Mouse (Mus musculus) urinary bladder, postnatal 10 days (tissue): ENCODE measurements around the gene Amh.

Experiments used
- DNase-seq: peaks from one replicate; pipeline ENCODE4 v3.0.0; 2022; ENCODE audit warnings: low spot score

Amh gene

GRCm38 (mm10) chr10:80804916-80805315 is at the start of gene Amh:
Amh (plus strand) TSS chr10:80805243.
- DNase-seq: no peak

- no peak for DNase-seq
These were observed 49.6 kb upstream of the Amh start for GRCm38 (mm10) chr10:80755291-80756015.

- DNase-seq: no peak
These were observed 48.9 kb upstream of the Amh start for GRCm38 (mm10) chr10:80756099-80756498.

GRCm38 (mm10) chr10:80756509-80756908 is 48.5 kb upstream of the Amh start:
- no peak for DNase-seq

GRCm38 (mm10) chr10:80756967-80757366 is 48.1 kb upstream of the Amh start:
- no peak for DNase-seq

- no peak for DNase-seq
These were observed 47.3 kb upstream of the Amh start for GRCm38 (mm10) chr10:80757717-80758116.

GRCm38 (mm10) chr10:80758651-80759050 is 46.4 kb upstream of the Amh start:
- no peak for DNase-seq

GRCm38 (mm10) chr10:80760596-80761524 is 44.2 kb upstream of the Amh start:
- DNase-seq: no peak

- DNase-seq: no peak
These were observed 43.2 kb upstream of the Amh start for GRCm38 (mm10) chr10:80761821-80762220.

GRCm38 (mm10) chr10:80763502-80763901 is 41.5 kb upstream of the Amh start:
- no peak for DNase-seq

GRCm38 (mm10) chr10:80765746-80766145 is 39.3 kb upstream of the Amh start:
- DNase-seq: no peak

GRCm38 (mm10) chr10:80766161-80766815 is 38.8 kb upstream of the Amh start:
- DNase-seq: no peak

GRCm38 (mm10) chr10:80768365-80768764 is 36.7 kb upstream of the Amh start:
- no peak for DNase-seq

- DNase-seq: no peak
These were observed 31.2 kb upstream of the Amh start for GRCm38 (mm10) chr10:80773816-80774215.

- peak; percentile 52 for DNase-seq
These were observed 30.5 kb upstream of the Amh start for GRCm38 (mm10) chr10:80774549-80774948.

GRCm38 (mm10) chr10:80774981-80775380 is 30.1 kb upstream of the Amh start:
- no peak for DNase-seq

GRCm38 (mm10) chr10:80775731-80776130 is 29.3 kb upstream of the Amh start:
- DNase-seq: no peak

GRCm38 (mm10) chr10:80776358-80776869 is 28.6 kb upstream of the Amh start:
- no peak for DNase-seq

GRCm38 (mm10) chr10:80777123-80777522 is 27.9 kb upstream of the Amh start:
- DNase-seq: no peak

GRCm38 (mm10) chr10:80779565-80779964 is 25.5 kb upstream of the Amh start:
- no peak for DNase-seq

GRCm38 (mm10) chr10:80784302-80784701 is 20.7 kb upstream of the Amh start:
- DNase-seq: no peak

- no peak for DNase-seq
These were observed 20.2 kb upstream of the Amh start for GRCm38 (mm10) chr10:80784871-80785270.
